In the genomic region with DNA sequence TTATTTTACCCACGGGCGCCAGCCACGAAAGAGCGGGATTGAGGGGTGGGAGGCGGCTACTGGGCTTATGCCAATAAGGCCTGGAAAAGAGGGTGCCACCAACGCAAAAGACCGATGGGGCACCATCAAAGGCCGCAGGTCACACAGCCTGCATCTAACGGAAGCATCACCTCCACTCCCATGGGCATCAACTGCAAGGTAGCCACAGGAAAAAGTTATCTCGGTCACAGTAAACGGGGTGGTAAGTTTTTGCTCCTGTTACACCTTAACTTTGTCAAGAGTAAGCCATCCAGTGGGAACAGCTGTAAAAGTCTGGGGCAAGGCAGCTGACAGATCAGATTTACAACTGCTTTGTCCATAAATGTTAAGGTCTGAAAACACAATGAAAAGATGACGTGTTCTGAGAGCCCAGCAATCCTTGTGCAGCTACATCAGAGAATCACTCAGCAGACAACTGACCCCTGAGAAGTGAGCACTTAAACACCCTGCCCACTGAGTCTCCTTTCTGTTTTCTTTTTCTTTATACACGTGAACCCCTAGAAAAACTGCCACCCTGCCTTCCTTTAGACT, we compare ENCODE assay signal across 10 mouse cellular contexts. TPM values are rescaled to one million over a fixed set of nuclear protein-coding genes. Genes with fewer than 3 reads are reported as not detected.
DNase-seq lines count a peak whose midpoint lies in the region; ATAC-seq and TF ChIP-seq lines count a peak whose summit lies in the region.
"Had no signal": no experiment of that assay in that cellular context is flagged by ENCODE, and none has a peak within 500 bp of the region (broad histone marks: within the 10 kb centered on the region; RNA-seq: fewer than 3 reads in every experiment).

No protein-coding gene starts in this region.

- peaks cover 7% of the 10 kb centered on the region for H3K79me2 ChIP-seq in C2C12 (ENCODE audit: control insufficient read depth, insufficient read depth)

- no peak for ATAC-seq in embryonic facial prominence, embryonic 14.5 days (ENCODE audit: low read depth)
- ATAC-seq in hindbrain, embryonic 13.5 days (ENCODE audit: low FRiP score), result no peak
- ATAC-seq in lung, embryonic 16.5 days (ENCODE audit: low read depth), result 0 out of 2 replicates have a peak, but pooled peaks have one; percentile 16

- H3K27ac ChIP-seq in embryonic facial prominence, embryonic 14.5 days (replicated peaks; ENCODE audit: low read depth, low read length), result no peak overlapping the region
- H3K27ac ChIP-seq in embryonic facial prominence, embryonic 10.5 days (replicated peaks), result no peak overlapping the region
- peak overlapping the region; percentile 86 for H3K27ac ChIP-seq in hindbrain, embryonic 13.5 days
- H3K27ac ChIP-seq in lung, embryonic 16.5 days (ENCODE audit: low read length), result peak overlapping the region; percentile 51
- H3K27ac ChIP-seq: embryonic facial prominence, embryonic 15.5 days had no signal

- no peaks in the 10 kb centered on the region for H3K36me3 ChIP-seq in embryonic facial prominence, embryonic 14.5 days (ENCODE audit: control insufficient read depth, insufficient read depth, low read length)
- no peaks in the 10 kb centered on the region for H3K36me3 ChIP-seq in embryonic facial prominence, embryonic 10.5 days (replicated peaks)
- H3K36me3 ChIP-seq in C2C12 (ENCODE audit: control insufficient read depth, insufficient read depth), result peaks cover 3% of the 10 kb centered on the region
- H3K36me3 ChIP-seq in hindbrain, embryonic 13.5 days, result no peaks in the 10 kb centered on the region
- no peaks in the 10 kb centered on the region for H3K36me3 ChIP-seq in lung, embryonic 16.5 days (ENCODE audit: control insufficient read depth, insufficient read depth, low read length)
- H3K36me3 ChIP-seq: embryonic facial prominence, embryonic 15.5 days had no signal

- TF ChIP-seq CTCF in C2C12 (IDR thresholded peaks at IDR 0.05; ENCODE audit: control insufficient read depth, insufficient read depth, insufficient read length), result no peak

- H3ac ChIP-seq in C2C12 (ENCODE audit: control insufficient read depth, insufficient read length, low read depth), result no peak overlapping the region

- WGBS in embryonic facial prominence, embryonic 14.5 days, result 7% methylated on average over 13 of the region's 13 CpGs
- WGBS in embryonic facial prominence, embryonic 10.5 days, result 4% methylated on average over 13 of the region's 13 CpGs
- WGBS in hindbrain, embryonic 13.5 days, result 7% methylated on average over 13 of the region's 13 CpGs
- 20% methylated on average over 13 of the region's 13 CpGs for WGBS in lung, embryonic 16.5 days

- H3K4me1 ChIP-seq in embryonic facial prominence, embryonic 14.5 days (ENCODE audit: control insufficient read depth, insufficient read depth, low read length), result no peaks in the 10 kb centered on the region
- peaks cover 2% of the 10 kb centered on the region for H3K4me1 ChIP-seq in embryonic facial prominence, embryonic 10.5 days
- H3K4me1 ChIP-seq in hindbrain, embryonic 13.5 days (replicated peaks), result peaks cover 19% of the 10 kb centered on the region
- peaks cover 6% of the 10 kb centered on the region for H3K4me1 ChIP-seq in lung, embryonic 16.5 days (replicated peaks; ENCODE audit: control insufficient read depth, insufficient read depth, low read length)
- H3K4me1 ChIP-seq: embryonic facial prominence, embryonic 15.5 days had no signal

- no peak for DNase-seq in embryonic facial prominence, embryonic 14.5 days (ENCODE audit: low spot score)
- no peak for DNase-seq in embryonic facial prominence, embryonic 10.5 days (ENCODE audit: low spot score)
- no peak for DNase-seq in spleen, adult 12 weeks (ENCODE audit: low spot score)
- DNase-seq in testis, postnatal 14 days (ENCODE audit: low spot score), result no peak
- DNase-seq in urinary bladder, postnatal 14 days (ENCODE audit: low spot score), result no peak
- DNase-seq: kidney, postnatal 14 days had no signal

- no peak overlapping the region for H3K9ac ChIP-seq in embryonic facial prominence, embryonic 14.5 days (ENCODE audit: low read depth, low read length)
- H3K9ac ChIP-seq in hindbrain, embryonic 13.5 days, result peak overlapping the region; percentile 70
- H3K9ac ChIP-seq in lung, embryonic 16.5 days (ENCODE audit: low read length), result peak overlapping the region; percentile 63
- H3K9ac ChIP-seq: embryonic facial prominence, embryonic 15.5 days had no signal

- peaks cover 85% of the 10 kb centered on the region for H3K27me3 ChIP-seq in embryonic facial prominence, embryonic 14.5 days (replicated peaks; ENCODE audit: control insufficient read depth, insufficient read depth, low read length)
- H3K27me3 ChIP-seq in embryonic facial prominence, embryonic 10.5 days (replicated peaks; ENCODE audit: low read depth, poor library complexity, severe bottlenecking), result peaks cover 98% of the 10 kb centered on the region
- no peaks in the 10 kb centered on the region for H3K27me3 ChIP-seq in C2C12 (ENCODE audit: control insufficient read depth, insufficient read depth, insufficient read length)
- H3K27me3 ChIP-seq in hindbrain, embryonic 13.5 days, result peaks cover 65% of the 10 kb centered on the region
- peaks cover 19% of the 10 kb centered on the region for H3K27me3 ChIP-seq in lung, embryonic 16.5 days (ENCODE audit: control insufficient read depth, insufficient read depth, low read depth, low read length)

- H3K4me2 ChIP-seq in embryonic facial prominence, embryonic 14.5 days (ENCODE audit: low read depth, low read length), result peak overlapping the region; percentile 29; the same call in 1 of the 2 replicates
- H3K4me2 ChIP-seq in hindbrain, embryonic 13.5 days, result peak overlapping the region; percentile 55
- peak overlapping the region; percentile 70 for H3K4me2 ChIP-seq in lung, embryonic 16.5 days (ENCODE audit: low read depth, low read length)
- H3K4me2 ChIP-seq: embryonic facial prominence, embryonic 15.5 days had no signal

- H3K4me3 ChIP-seq in embryonic facial prominence, embryonic 14.5 days (ENCODE audit: low read depth, low read length), result no peak overlapping the region
- no peak overlapping the region for H3K4me3 ChIP-seq in embryonic facial prominence, embryonic 10.5 days
- H3K4me3 ChIP-seq in C2C12 (ENCODE audit: insufficient read depth, poor library complexity, severe bottlenecking), result no peak overlapping the region
- peak overlapping the region; percentile 27 for H3K4me3 ChIP-seq in hindbrain, embryonic 13.5 days
- H3K4me3 ChIP-seq in lung, embryonic 16.5 days (ENCODE audit: low read length), result peak overlapping the region; percentile 38
- H3K4me3 ChIP-seq: embryonic facial prominence, embryonic 15.5 days had no signal

- H3K9me3 ChIP-seq in embryonic facial prominence, embryonic 14.5 days (ENCODE audit: control insufficient read depth, low read length), result no peaks in the 10 kb centered on the region
- H3K9me3 ChIP-seq in embryonic facial prominence, embryonic 10.5 days, result no peaks in the 10 kb centered on the region
- no peaks in the 10 kb centered on the region for H3K9me3 ChIP-seq in hindbrain, embryonic 13.5 days
- no peaks in the 10 kb centered on the region for H3K9me3 ChIP-seq in lung, embryonic 16.5 days (ENCODE audit: control insufficient read depth, low read length)
- H3K9me3 ChIP-seq: embryonic facial prominence, embryonic 15.5 days had no signal

- H3K79me3 ChIP-seq in C2C12 (ENCODE audit: low read depth), result peaks cover 2% of the 10 kb centered on the region

TF ChIP-seq in C2C12, 6 proteins besides CTCF, POLR2A, EP300 and RAD21:
- peak; percentile 45 for TF ChIP-seq MYOD1 (IDR thresholded peaks at IDR 0.05; ENCODE audit: control insufficient read depth, insufficient read length, low read depth)
- TF ChIP-seq FOSL1 (IDR thresholded peaks at IDR 0.05; ENCODE audit: insufficient read depth, low read length, poor library complexity, severe bottlenecking), result no peak
TF ChIP-seq in C2C12: peak in this region for 1.

RNA-seq across cellular contexts. Expression of a gene that starts 5.6 kb away (rescaled TPM):
- polyA plus RNA-seq in embryonic facial prominence, embryonic 14.5 days (2014; fragmentation: Nextera tagmentation; extraction: Ambion mirVana), result 18.9 and 25.2 TPM in 2 replicates
- polyA plus RNA-seq in embryonic facial prominence, embryonic 10.5 days (2016; fragmentation: Nextera tagmentation; extraction: Ambion mirVana), result 8.0 and 11.4 TPM in 2 replicates
- 13.3 TPM for polyA plus RNA-seq in C2C12 (2012; fragmentation: generic; extraction: Trizol)
- polyA plus RNA-seq in hindbrain, embryonic 13.5 days (2015; fragmentation: Nextera tagmentation; extraction: Ambion mirVana), result 28.6 and 35.6 TPM in 2 replicates
- polyA plus RNA-seq in lung, embryonic 16.5 days (2015; fragmentation: Nextera tagmentation; extraction: Ambion mirVana), result 68.7 and 71.7 TPM in 2 replicates

Comparison
In these comparisons a context has a peak if more than half of its experiments do, and no peak if none do; other contexts are left out.
1. H3K27ac ChIP-seq: peak in hindbrain, embryonic 13.5 days (single experiment) and lung, embryonic 16.5 days (single experiment); none in embryonic facial prominence, embryonic 14.5 days (single experiment) and embryonic facial prominence, embryonic 10.5 days (single experiment).
2. H3K4me3 ChIP-seq: peak in hindbrain, embryonic 13.5 days (single experiment) and lung, embryonic 16.5 days (single experiment); none in embryonic facial prominence, embryonic 14.5 days (single experiment), embryonic facial prominence, embryonic 10.5 days (single experiment) and C2C12 (single experiment).
3. Peak in every context shown above with its lines, with median percentiles within 50 percentile points of each other: H3K4me2 ChIP-seq.